Mouse (Mus musculus) forebrain, embryonic 11.5 days (tissue): ENCODE data around the gene Wdfy1. TPM values are rescaled to one million over a fixed set of nuclear protein-coding genes. Genes with fewer than 3 reads are reported as not detected.

Source experiments
- ATAC-seq: fragments of 200-750 bp; cut with Nextera tagmentation; replicated peaks from 2 replicates; pipeline ENCODE4 v1.8.0; 2017; ENCODE audit warnings: moderate TSS enrichment; ENCODE audit not compliant: low FRiP score
- DNase-seq: peaks from one replicate; pipeline ENCODE4 v3.0.0-alpha.2; 2017; ENCODE audit warnings: low spot score
- H3K27ac ChIP-seq: fragments of 300-500 bp; sonication (generic); 2 replicates; pipeline ENCODE4 v1.5.1; 2014; ENCODE audit warnings: low read depth, low read length
- H3K27me3 ChIP-seq: fragments of 300-500 bp; sonication (generic); 2 replicates; pipeline ENCODE4 v1.6.1; 2014; ENCODE audit warnings: mild to moderate bottlenecking, low read length, mixed read lengths; ENCODE audit not compliant: control insufficient read depth, insufficient read depth
- H3K36me3 ChIP-seq: fragments of 300-500 bp; sonication (generic); 2 replicates; pipeline ENCODE4 v1.6.1; 2014; ENCODE audit warnings: mild to moderate bottlenecking, low read length, moderate library complexity, mixed read lengths; ENCODE audit not compliant: control insufficient read depth, insufficient read depth
- H3K4me1 ChIP-seq: fragments of 300-500 bp; sonication (generic); replicated peaks from 2 replicates; pipeline ENCODE4 v1.6.1; 2014; ENCODE audit warnings: low read length, mixed read lengths; ENCODE audit not compliant: control insufficient read depth, insufficient read depth
- H3K4me2 ChIP-seq: fragments of 300-500 bp; sonication (generic); 2 replicates; pipeline ENCODE4 v1.6.1; 2014; ENCODE audit warnings: low read depth, mild to moderate bottlenecking, low read length, moderate library complexity, mixed read lengths; ENCODE audit not compliant: severe bottlenecking
- H3K4me3 ChIP-seq: fragments of 300-500 bp; sonication (generic); 2 replicates; pipeline ENCODE4 v1.5.1; 2014; ENCODE audit warnings: low read depth, low read length
- H3K9ac ChIP-seq: fragments of 300-500 bp; sonication (generic); 2 replicates; pipeline ENCODE4 v1.6.1; 2014; ENCODE audit warnings: low read length
- H3K9me3 ChIP-seq: fragments of 300-500 bp; sonication (generic); 2 replicates; pipeline ENCODE4 v1.6.1; 2016; ENCODE audit warnings: low read length, mixed read lengths; ENCODE audit not compliant: control insufficient read depth
- WGBS: fragments of 180-500 bp; shearing (Covaris S2); extraction: QIAGEN DNeasy Blood & Tissue Kit; methylation state at CpG from one replicate; pipeline ENCODE4 v1.1.7; 2014; 5-methylcytosine and 5-hydroxymethylcytosine counted together
- polyA plus RNA-seq: library from polyadenylated mRNA; unstranded; fragments of >200 nt; fragmentation: Nextera tagmentation; extraction: Ambion mirVana; gene quantifications from 2 replicates; pipeline ENCODE4 v1.2.1, GENCODE M21; 2014

The Wdfy1 gene
- polyA plus RNA-seq, 1 experiment from 2014 or later, result 38.2 TPM

GRCm38 (mm10) chr1:79696933-79697332 is 79.0 kb downstream of the Wdfy1 start:
- no peak overlapping the region for H3K4me3 ChIP-seq
- DNase-seq (no peak), ATAC-seq (peak; percentile 71)
- H3K4me2 ChIP-seq, result no peak overlapping the region
- 67% methylated on average over 5 of the region's 5 CpGs for WGBS
- H3K36me3 ChIP-seq, result no peaks in the 10 kb centered on the region
- H3K9me3 ChIP-seq, result no peaks in the 10 kb centered on the region
- H3K9ac ChIP-seq, result no peak overlapping the region
- 0 out of 2 replicates have a peak, but pooled peaks cover 2% of the 10 kb centered on the region for H3K4me1 ChIP-seq
- no peak overlapping the region for H3K27ac ChIP-seq
- H3K27me3 ChIP-seq, result no peaks in the 10 kb centered on the region

- no peak overlapping the region for H3K27ac ChIP-seq
- H3K9me3 ChIP-seq, result no peaks in the 10 kb centered on the region
- H3K27me3 ChIP-seq, result no peaks in the 10 kb centered on the region
- no peak overlapping the region for H3K4me3 ChIP-seq
- DNase-seq (no peak), ATAC-seq (no peak)
- H3K9ac ChIP-seq, result no peak overlapping the region
- H3K4me2 ChIP-seq, result no peak overlapping the region
- 0 out of 2 replicates have a peak, but pooled peaks cover 2% of the 10 kb centered on the region for H3K4me1 ChIP-seq
- no peaks in the 10 kb centered on the region for H3K36me3 ChIP-seq
- 77% methylated on average over 3 of the region's 3 CpGs for WGBS
Observed at GRCm38 (mm10) chr1:79692482-79692881, 83.5 kb downstream of the Wdfy1 start.

GRCm38 (mm10) chr1:79687254-79687653 is 88.7 kb downstream of the Wdfy1 start:
- Histone ChIP-seq H3K27ac (no peak overlapping the region), H3K4me3 (no peak overlapping the region), H3K4me1 (no peaks in the 10 kb centered on the region), H3K9me3 (no peaks in the 10 kb centered on the region), H3K27me3 (no peaks in the 10 kb centered on the region), H3K4me2 (no peak overlapping the region), H3K36me3 (no peaks in the 10 kb centered on the region), H3K9ac (no peak overlapping the region)
- DNase-seq, result no peak
- ATAC-seq, result no peak
- WGBS, result 93% methylated on average over 1 of the region's 1 CpGs

GRCm38 (mm10) chr1:79684027-79684426 is 91.9 kb downstream of the Wdfy1 start:
- H3K27ac ChIP-seq, result no peak overlapping the region
- H3K9me3 ChIP-seq, result no peaks in the 10 kb centered on the region
- ATAC-seq (no peak), DNase-seq (no peak)
- H3K4me2 ChIP-seq, result no peak overlapping the region
- H3K36me3 ChIP-seq, result no peaks in the 10 kb centered on the region
- H3K4me1 ChIP-seq, result no peaks in the 10 kb centered on the region
- H3K9ac ChIP-seq, result no peak overlapping the region
- H3K27me3 ChIP-seq, result no peaks in the 10 kb centered on the region
- H3K4me3 ChIP-seq, result no peak overlapping the region

- Histone ChIP-seq H3K4me3 (no peak overlapping the region), H3K9me3 (no peaks in the 10 kb centered on the region), H3K36me3 (no peaks in the 10 kb centered on the region), H3K4me1 (no peaks in the 10 kb centered on the region), H3K9ac (no peak overlapping the region), H3K27ac (no peak overlapping the region), H3K27me3 (no peaks in the 10 kb centered on the region), H3K4me2 (no peak overlapping the region)
- 20% methylated on average over 5 of the region's 5 CpGs for WGBS
- ATAC-seq (no peak), DNase-seq (no peak)
Observed at GRCm38 (mm10) chr1:79682936-79683335, 93.0 kb downstream of the Wdfy1 start.

- no peak for DNase-seq
- Histone ChIP-seq H3K9me3 (no peaks in the 10 kb centered on the region), H3K9ac (no peak overlapping the region), H3K4me2 (no peak overlapping the region), H3K27me3 (no peaks in the 10 kb centered on the region), H3K27ac (no peak overlapping the region), H3K4me1 (no peaks in the 10 kb centered on the region), H3K4me3 (no peak overlapping the region), H3K36me3 (no peaks in the 10 kb centered on the region)
- WGBS, result 99% methylated on average over 3 of the region's 3 CpGs
- no peak for ATAC-seq
Observed at GRCm38 (mm10) chr1:79680777-79681176, 95.2 kb downstream of the Wdfy1 start.

GRCm38 (mm10) chr1:79678117-79678684 is 97.7 kb downstream of the Wdfy1 start:
- no peak overlapping the region for H3K4me3 ChIP-seq
- no peaks in the 10 kb centered on the region for H3K4me1 ChIP-seq
- ATAC-seq, result no peak

GRCm38 (mm10) chr1:79675716-79676115 is 100.2 kb downstream of the Wdfy1 start:
- 71% methylated on average over 4 of the region's 4 CpGs for WGBS
- Histone ChIP-seq H3K4me3 (no peak overlapping the region), H3K27me3 (peaks cover 4% of the 10 kb centered on the region), H3K4me1 (peaks cover 4% of the 10 kb centered on the region; the same call in 1 of the 2 replicates), H3K36me3 (no peaks in the 10 kb centered on the region), H3K4me2 (no peak overlapping the region), H3K27ac (no peak overlapping the region), H3K9me3 (no peaks in the 10 kb centered on the region), H3K9ac (no peak overlapping the region)
- ATAC-seq, result no peak
- DNase-seq, result no peak

More at GRCm38 (mm10) chr1:79678117-79678684, 97.7 kb downstream of the Wdfy1 start:
- no peak overlapping the region for H3K9ac ChIP-seq
- H3K9me3 ChIP-seq, result no peaks in the 10 kb centered on the region
- WGBS, result 80% methylated on average over 8 of the region's 8 CpGs
- H3K36me3 ChIP-seq, result no peaks in the 10 kb centered on the region
- no peaks in the 10 kb centered on the region for H3K27me3 ChIP-seq
- DNase-seq, result no peak
- H3K27ac ChIP-seq, result no peak overlapping the region
- H3K4me2 ChIP-seq, result no peak overlapping the region
